9 mouse cellular contexts compared by ENCODE assay signal in genomic region chr19:44474158-44474557, GRCm38 (mm10). TPM values are rescaled to one million over a fixed set of nuclear protein-coding genes. Genes with fewer than 3 reads are reported as not detected.
A peak's percentile ranks its signal among the peaks of the same experiment; 100 is the strongest.
DNase-seq lines count a peak whose midpoint lies in the region; ATAC-seq and TF ChIP-seq lines count a peak whose summit lies in the region.
"Had no signal": no experiment of that assay in that cellular context is flagged by ENCODE, and none has a peak within 500 bp of the region (broad histone marks: within the 10 kb centered on the region; RNA-seq: fewer than 3 reads in every experiment).

No protein-coding gene starts in this region.

- peak; percentile 89 for TF ChIP-seq CTCF in bone marrow macrophage, adult 2 months (IDR thresholded peaks at IDR 0.05; ENCODE audit: low read depth, low read length)
- peak; percentile 98 for TF ChIP-seq CTCF in embryonic fibroblast, embryonic 13.5 days (IDR thresholded peaks at IDR 0.05; ENCODE audit: borderline replicate concordance, insufficient read depth, low read length)
- peak; percentile 99 for TF ChIP-seq CTCF in hindbrain, postnatal 0 days (IDR thresholded peaks at IDR 0.05; ENCODE audit: low read depth)

- no peaks in the 10 kb centered on the region for H3K4me1 ChIP-seq in hindbrain, embryonic 11.5 days (replicated peaks; ENCODE audit: control insufficient read depth, insufficient read depth, low read length)
- no peaks in the 10 kb centered on the region for H3K4me1 ChIP-seq in hindbrain, embryonic 16.5 days (ENCODE audit: control insufficient read depth, insufficient read depth, low read depth, low read length)
- H3K4me1 ChIP-seq in bone marrow macrophage, adult 2 months (ENCODE audit: control insufficient read depth, insufficient read depth, low read length): no peaks in the 10 kb centered on the region
- H3K4me1 ChIP-seq in embryonic fibroblast, embryonic 13.5 days (ENCODE audit: control insufficient read depth, insufficient read depth, low read length): no peaks in the 10 kb centered on the region
- H3K4me1 ChIP-seq in hindbrain, postnatal 0 days (ENCODE audit: insufficient read depth, low read length): no peaks in the 10 kb centered on the region

- 4% methylated on average over 10 of the region's 10 CpGs for WGBS in hindbrain, embryonic 11.5 days
- 1% methylated on average over 10 of the region's 10 CpGs for WGBS in hindbrain, embryonic 16.5 days
- 4% methylated on average over 10 of the region's 10 CpGs for WGBS in hindbrain, postnatal 0 days

- intact Hi-C loops in left cerebral cortex, postnatal 10 days (cut with DNase I): loop anchor here (10.0 kb wide), 1 partner anchor 61 kb away; no protein-coding TSS in a partner anchor

- H3K9ac ChIP-seq in hindbrain, embryonic 11.5 days (ENCODE audit: low read depth, low read length): no peak overlapping the region
- no peak overlapping the region for H3K9ac ChIP-seq in hindbrain, embryonic 16.5 days (ENCODE audit: low read depth, low read length)
- H3K9ac ChIP-seq in hindbrain, postnatal 0 days (replicated peaks; ENCODE audit: low read length): no peak overlapping the region
- H3K9ac ChIP-seq: embryonic facial prominence, embryonic 13.5 days had no signal

- H3K27ac ChIP-seq in hindbrain, embryonic 11.5 days (ENCODE audit: low read depth, low read length): no peak overlapping the region
- H3K27ac ChIP-seq in hindbrain, embryonic 16.5 days (ENCODE audit: low read depth, low read length): no peak overlapping the region
- H3K27ac ChIP-seq in bone marrow macrophage, adult 2 months (ENCODE audit: insufficient read depth, low read depth, low read length): no peak overlapping the region
- no peak overlapping the region for H3K27ac ChIP-seq in embryonic fibroblast, embryonic 13.5 days (ENCODE audit: insufficient read depth, low read length)
- no peak overlapping the region for H3K27ac ChIP-seq in hindbrain, postnatal 0 days
- H3K27ac ChIP-seq: embryonic facial prominence, embryonic 13.5 days had no signal

- no peaks in the 10 kb centered on the region for H3K36me3 ChIP-seq in hindbrain, embryonic 11.5 days (ENCODE audit: control insufficient read depth, insufficient read depth, low read length)
- no peaks in the 10 kb centered on the region for H3K36me3 ChIP-seq in hindbrain, embryonic 16.5 days (ENCODE audit: control insufficient read depth, insufficient read depth, low read length)
- no peaks in the 10 kb centered on the region for H3K36me3 ChIP-seq in hindbrain, postnatal 0 days (ENCODE audit: insufficient read depth, low read length)
- no peaks in the 10 kb centered on the region for H3K36me3 ChIP-seq in splenic B cell, adult 2 months (ENCODE audit: control insufficient read depth, insufficient read depth, low read length, poor library complexity, severe bottlenecking)
- H3K36me3 ChIP-seq: embryonic facial prominence, embryonic 13.5 days had no signal

- H3K4me2 ChIP-seq in hindbrain, embryonic 11.5 days (replicated peaks; ENCODE audit: low read depth, low read length): no peak overlapping the region
- no peak overlapping the region for H3K4me2 ChIP-seq in hindbrain, embryonic 16.5 days (ENCODE audit: low read length)
- no peak overlapping the region for H3K4me2 ChIP-seq in hindbrain, postnatal 0 days (ENCODE audit: low read depth, low read length)
- H3K4me2 ChIP-seq: embryonic facial prominence, embryonic 13.5 days had no signal

- H3K27me3 ChIP-seq in hindbrain, embryonic 11.5 days (ENCODE audit: control insufficient read depth, insufficient read depth, low read length): peaks cover 2% of the 10 kb centered on the region; the same call in 1 of the 2 replicates
- no peaks in the 10 kb centered on the region for H3K27me3 ChIP-seq in hindbrain, embryonic 16.5 days (replicated peaks; ENCODE audit: control insufficient read depth, insufficient read depth, low read length)
- no peaks in the 10 kb centered on the region for H3K27me3 ChIP-seq in hindbrain, postnatal 0 days (ENCODE audit: insufficient read depth, low read length)
- H3K27me3 ChIP-seq in splenic B cell, adult 2 months (ENCODE audit: control insufficient read depth, insufficient read depth, low read length, poor library complexity, severe bottlenecking): no peaks in the 10 kb centered on the region
- H3K27me3 ChIP-seq: embryonic facial prominence, embryonic 13.5 days had no signal

- ATAC-seq in hindbrain, embryonic 11.5 days (ENCODE audit: low FRiP score): no peak
- no peak for ATAC-seq in hindbrain, embryonic 16.5 days
- ATAC-seq in hindbrain, postnatal 0 days: peak; percentile 70

- no peak overlapping the region for H3K4me3 ChIP-seq in hindbrain, embryonic 11.5 days (ENCODE audit: low read depth, low read length)
- no peak overlapping the region for H3K4me3 ChIP-seq in hindbrain, embryonic 16.5 days (ENCODE audit: low read length)
- no peak overlapping the region for H3K4me3 ChIP-seq in bone marrow macrophage, adult 2 months (ENCODE audit: insufficient read depth, low read length)
- H3K4me3 ChIP-seq in embryonic fibroblast, embryonic 13.5 days (ENCODE audit: insufficient read depth, low read length): no peak overlapping the region
- no peak overlapping the region for H3K4me3 ChIP-seq in hindbrain, postnatal 0 days (ENCODE audit: low read length)
- H3K4me3 ChIP-seq: embryonic facial prominence, embryonic 13.5 days had no signal

- TF ChIP-seq POLR2A in bone marrow macrophage, adult 2 months (IDR thresholded peaks at IDR 0.05; ENCODE audit: borderline replicate concordance, low read depth, low read length): no peak
- TF ChIP-seq POLR2A in embryonic fibroblast, embryonic 13.5 days (IDR thresholded peaks at IDR 0.05; ENCODE audit: low read depth, low read length): no peak

- peak; percentile 85 for DNase-seq in hindbrain, embryonic 11.5 days (ENCODE audit: low spot score)
- peak; percentile 90 for DNase-seq in hindbrain, postnatal 0 days (ENCODE audit: low spot score)
- DNase-seq in left cerebral cortex, postnatal 10 days (ENCODE audit: extremely low spot score in 1 of 2, low spot score in 2 of 2): peak; percentile 53 to 85
- DNase-seq in monocyte, adult 2 months (ENCODE audit: low read depth in 1 of 2, low spot score in 2 of 2): peak; percentile 40 to 48
- peak; percentile 90 for DNase-seq in splenic B cell, adult 2 months (ENCODE audit: low read depth, low spot score)

- H3K9me3 ChIP-seq in hindbrain, embryonic 11.5 days (ENCODE audit: control insufficient read depth, low read length): no peaks in the 10 kb centered on the region
- H3K9me3 ChIP-seq in hindbrain, embryonic 16.5 days (ENCODE audit: control insufficient read depth, low read length): no peaks in the 10 kb centered on the region; the same call in 1 of the 2 replicates
- H3K9me3 ChIP-seq in hindbrain, postnatal 0 days (ENCODE audit: low read length): no peaks in the 10 kb centered on the region
- H3K9me3 ChIP-seq: embryonic facial prominence, embryonic 13.5 days had no signal

RNA-seq across cellular contexts. Expression of gene Wnt8b, which starts 19.1 kb away (rescaled TPM):
- polyA plus RNA-seq in hindbrain, embryonic 11.5 days (2014; fragmentation: Nextera tagmentation; extraction: Ambion mirVana): 0.54 and 0.66 TPM in 2 replicates
- 0.12 and 0.19 TPM in 2 replicates for polyA plus RNA-seq in hindbrain, embryonic 16.5 days (2015; fragmentation: Nextera tagmentation; extraction: Ambion mirVana)
- not detected in 2 replicates for polyA plus RNA-seq in bone marrow macrophage, adult 2 months (2012; ENCODE audit: insufficient read depth, insufficient read length, missing spikeins)
- polyA plus RNA-seq in embryonic fibroblast, embryonic 13.5 days (2011; ENCODE audit: insufficient read length, low read depth, missing spikeins): not detected in 2 replicates
- 0.14 and 1.4 TPM in 2 replicates for total RNA-seq in hindbrain, postnatal 0 days (2014; rRNA removed)
- not detected in 2 replicates for polyA plus RNA-seq in hindbrain, postnatal 0 days (2015; fragmentation: Nextera tagmentation; extraction: Ambion mirVana)
- total RNA-seq in left cerebral cortex, postnatal 10 days (2021): not detected
